Mouse (Mus musculus) CH12.LX (cell line): ENCODE measurements around the gene Il1r1.

Experiments used
- BHLHE40 ChIP-seq: IDR thresholded peaks from 2 replicates; pipeline ENCODE4 v1.6.1; 2011; ENCODE audit warnings: mild to moderate bottlenecking, low read depth, low read length, improper control_type of control experiment
- CHD2 ChIP-seq: IDR thresholded peaks from 2 replicates; pipeline ENCODE4 v1.6.1; 2011; ENCODE audit warnings: low read length, improper control_type of control experiment
- CTCF ChIP-seq, 2 experiments: IDR thresholded peaks in 1 of 2; conservative IDR thresholded peaks in 1 of 2; 2 replicates each; pipeline ENCODE4 v1.5.1; 2011 to 2012; ENCODE audit warnings: low read depth in 2 of 2, low read length in 2 of 2, improper control_type of control experiment in 1 of 2, inconsistent platforms in 1 of 2, mild to moderate bottlenecking in 1 of 2, moderate library complexity in 1 of 2
- E2F4 ChIP-seq: IDR thresholded peaks from 2 replicates; pipeline ENCODE4 v1.6.1; 2011; ENCODE audit warnings: low read depth, low read length, improper control_type of control experiment; ENCODE audit not compliant: insufficient replicate concordance
- GABPA ChIP-seq: IDR thresholded peaks from 2 replicates; pipeline ENCODE4 v1.6.1; 2012; ENCODE audit warnings: low read depth, low read length, improper control_type of control experiment, inconsistent platforms; ENCODE audit not compliant: insufficient replicate concordance
- MAZ ChIP-seq: IDR thresholded peaks from 2 replicates; pipeline ENCODE4 v1.6.1; 2012; ENCODE audit warnings: low read depth, mild to moderate bottlenecking, inconsistent platforms, low read length, improper control_type of control experiment, moderate library complexity
- MXI1 ChIP-seq: IDR thresholded peaks from 2 replicates; pipeline ENCODE4 v1.6.1; 2011; ENCODE audit warnings: mild to moderate bottlenecking, low read depth, low read length, improper control_type of control experiment
- POLR2A ChIP-seq: IDR thresholded peaks from 2 replicates; pipeline ENCODE4 v1.6.1; 2011; ENCODE audit warnings: low read depth, mild to moderate bottlenecking, improper control_type of control experiment, low read length
- RCOR1 ChIP-seq: conservative IDR thresholded peaks from 2 replicates; pipeline ENCODE4 v1.6.1; 2012; ENCODE audit warnings: low read depth, mild to moderate bottlenecking, inconsistent platforms, low read length, improper control_type of control experiment
- SMC3 ChIP-seq: IDR thresholded peaks from 2 replicates; pipeline ENCODE4 v1.6.1; 2011; ENCODE audit warnings: low read depth, low read length, improper control_type of control experiment

GRCm38 (mm10) chr1:40225580-40225979, 700 bp downstream of the Il1r1 start:
- TF ChIP-seq POLR2A, result no peak
- TF ChIP-seq BHLHE40, result no peak
- no peak for TF ChIP-seq MAZ
- no peak for TF ChIP-seq GABPA
- TF ChIP-seq CHD2, result no peak
- no peak for TF ChIP-seq MXI1
- no peak for TF ChIP-seq E2F4
- no peak for TF ChIP-seq SMC3
- TF ChIP-seq CTCF (conservative IDR thresholded peaks at IDR 0.05 in 1 of 2, IDR thresholded peaks at IDR 0.05 in 1 of 2; ENCODE audit: low read depth in 2 of 2, low read length in 2 of 2), result no peak
- TF ChIP-seq RCOR1, result no peak
